Mouse (Mus musculus): Measurements from ENCODE around the gene Bcl2l11.
A peak's percentile ranks its signal among the peaks of the same experiment; 100 is the strongest.
"Not testable (repeated sequence)": the region's sequence is repeated elsewhere in the genome, so short reads cannot be mapped to it uniquely, and the experiment has no call there.

Bcl2l11 gene

GRCm38 (mm10) chr2:128125635-128126470, at the start of gene Bcl2l11:
TSS of gene Bcl2l11 (plus strand) at chr2:128126038.
- peak; percentile 98 for DNase-seq (ENCODE audit: low spot score)

GRCm38 (mm10) chr2:128076936-128077335, 48.9 kb upstream of the Bcl2l11 start:
- DNase-seq (ENCODE audit: low spot score): no peak

GRCm38 (mm10) chr2:128078859-128079258, 47.0 kb upstream of the Bcl2l11 start:
- DNase-seq (ENCODE audit: low spot score): peak; percentile 23

- DNase-seq (ENCODE audit: low spot score): no peak
These were observed 46.5 kb upstream of the Bcl2l11 start for GRCm38 (mm10) chr2:128079316-128079715.

DNA sequence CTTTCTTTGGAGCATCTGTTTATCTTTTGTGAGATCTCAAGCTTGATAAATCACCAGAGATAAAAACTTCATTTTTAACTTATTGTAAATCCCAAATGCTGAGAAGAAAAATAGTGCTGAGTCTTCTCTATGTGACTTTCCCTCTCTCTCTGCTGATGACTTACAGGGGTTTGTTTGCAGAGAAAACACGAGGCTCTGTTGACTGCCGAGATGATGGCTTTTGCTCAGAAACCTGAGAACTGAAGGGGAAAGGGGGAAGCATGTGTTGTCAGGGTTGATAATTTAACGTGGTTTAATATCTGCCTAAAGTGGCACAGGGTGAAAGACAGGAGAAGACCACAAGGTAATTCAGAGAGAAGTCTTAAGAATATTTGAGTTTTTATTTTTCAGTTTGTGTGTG, 42.0 kb upstream of the Bcl2l11 start:
- DNase-seq (ENCODE audit: low spot score): no peak

DNA sequence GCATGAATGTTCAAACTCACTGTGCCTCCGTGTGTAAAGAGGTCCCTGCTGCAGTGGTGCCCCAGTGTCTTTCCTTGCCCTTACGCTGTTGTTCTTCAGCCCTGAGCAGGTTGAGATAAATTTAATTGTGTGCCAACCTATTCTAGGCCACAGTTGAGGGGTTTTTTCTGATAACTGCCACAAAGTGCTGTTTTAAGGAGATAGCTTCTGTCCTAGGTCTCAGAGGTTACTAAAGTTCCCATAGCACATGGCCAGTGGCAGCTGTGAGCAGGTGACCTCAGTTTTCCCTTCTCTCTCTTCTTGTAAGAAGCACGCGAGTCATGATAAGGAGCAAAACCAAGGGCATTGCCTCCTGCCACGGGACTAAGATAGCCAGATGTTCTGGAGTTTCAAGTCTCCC, 41.2 kb upstream of the Bcl2l11 start:
- DNase-seq (ENCODE audit: low spot score): no peak

GRCm38 (mm10) chr2:128085481-128085880, 40.4 kb upstream of the Bcl2l11 start:
- DNase-seq (ENCODE audit: low spot score): no peak

- DNase-seq (ENCODE audit: low spot score): no peak
These were observed 39.4 kb upstream of the Bcl2l11 start for GRCm38 (mm10) chr2:128086301-128086886.

DNA sequence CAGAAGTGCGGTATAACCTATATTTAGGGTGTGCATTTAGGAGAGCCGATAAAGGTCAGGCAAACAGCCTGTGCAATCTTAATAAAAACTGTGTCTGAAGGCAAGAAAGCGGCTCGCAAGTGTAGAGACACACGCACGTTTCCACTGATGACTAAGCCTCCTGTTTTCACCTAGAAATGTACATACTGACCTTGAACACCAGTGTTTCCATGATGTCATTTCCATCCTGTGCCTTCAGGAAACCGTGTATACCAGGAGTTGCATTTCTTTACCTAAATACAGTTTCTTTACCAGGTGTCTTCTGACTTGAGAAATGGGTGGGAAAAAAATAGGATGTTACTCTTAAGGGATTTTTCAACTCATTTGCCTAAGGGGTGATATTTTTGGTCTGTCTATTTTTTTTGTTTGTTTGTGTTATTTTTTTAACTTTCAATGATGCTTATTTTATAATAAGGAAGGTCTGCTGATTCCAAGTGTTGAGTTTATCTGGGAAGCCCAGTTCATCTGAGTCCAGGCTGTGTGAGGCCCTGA, 38.8 kb upstream of the Bcl2l11 start:
- DNase-seq (ENCODE audit: low spot score): no peak

GRCm38 (mm10) chr2:128087798-128088545, 37.9 kb upstream of the Bcl2l11 start:
- DNase-seq (ENCODE audit: low spot score): no peak

DNA sequence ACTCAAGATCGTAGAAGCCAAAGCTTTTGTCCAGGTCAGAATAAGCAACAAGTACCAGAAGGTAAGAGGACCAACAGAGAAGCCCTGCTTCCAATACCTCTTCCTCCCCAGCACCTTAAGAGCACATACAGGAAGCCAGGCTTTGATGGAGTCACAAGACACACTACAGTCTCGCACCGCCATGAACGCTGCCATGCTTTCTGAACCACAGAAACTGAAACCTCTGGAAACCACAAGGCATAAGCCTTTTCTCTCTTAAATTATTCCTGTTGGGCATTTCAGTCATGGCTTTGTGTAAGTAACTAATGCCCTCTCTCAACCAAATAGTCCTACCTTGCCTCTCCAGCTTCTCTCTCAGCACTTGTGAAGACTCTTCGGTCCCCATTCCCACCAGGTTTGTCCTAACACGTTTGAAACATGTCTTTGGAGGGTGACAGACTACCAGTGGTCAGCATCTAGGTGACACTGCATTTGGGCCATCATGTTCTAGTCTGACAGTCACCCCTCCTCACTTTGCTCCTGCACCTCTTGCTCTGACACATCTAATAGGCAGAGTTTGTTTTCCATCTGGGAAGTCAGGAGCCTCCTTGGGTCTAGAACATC, 35.5 kb upstream of the Bcl2l11 start:
- DNase-seq (ENCODE audit: low spot score): no peak

GRCm38 (mm10) chr2:128091431-128092369, 34.1 kb upstream of the Bcl2l11 start:
- DNase-seq (ENCODE audit: low spot score): no peak

GRCm38 (mm10) chr2:128092451-128092850, 33.4 kb upstream of the Bcl2l11 start:
- no peak for DNase-seq (ENCODE audit: low spot score)

DNA sequence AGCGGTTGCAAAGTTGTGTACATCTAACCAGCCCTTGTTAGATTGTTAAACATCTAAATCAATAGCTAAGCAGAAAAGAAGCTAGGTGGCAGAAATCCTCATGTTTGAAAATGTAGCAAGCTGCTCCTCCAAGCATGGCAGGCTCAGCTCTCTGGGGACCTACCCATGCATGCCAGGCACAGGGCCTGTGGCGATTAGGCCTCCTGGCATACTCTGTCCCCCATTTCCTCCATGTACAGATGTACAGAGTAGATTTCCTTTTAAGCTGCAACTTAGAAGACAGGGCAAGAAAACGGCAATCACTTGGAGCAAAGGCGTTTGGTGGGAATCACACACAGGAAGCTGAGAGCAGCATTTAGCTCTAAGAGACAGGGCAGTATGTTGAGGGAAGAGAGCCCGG, 31.6 kb upstream of the Bcl2l11 start:
- no peak for DNase-seq (ENCODE audit: low spot score)

- DNase-seq (ENCODE audit: low spot score): no peak
These were observed 31.2 kb upstream of the Bcl2l11 start for GRCm38 (mm10) chr2:128094602-128095001.

DNA sequence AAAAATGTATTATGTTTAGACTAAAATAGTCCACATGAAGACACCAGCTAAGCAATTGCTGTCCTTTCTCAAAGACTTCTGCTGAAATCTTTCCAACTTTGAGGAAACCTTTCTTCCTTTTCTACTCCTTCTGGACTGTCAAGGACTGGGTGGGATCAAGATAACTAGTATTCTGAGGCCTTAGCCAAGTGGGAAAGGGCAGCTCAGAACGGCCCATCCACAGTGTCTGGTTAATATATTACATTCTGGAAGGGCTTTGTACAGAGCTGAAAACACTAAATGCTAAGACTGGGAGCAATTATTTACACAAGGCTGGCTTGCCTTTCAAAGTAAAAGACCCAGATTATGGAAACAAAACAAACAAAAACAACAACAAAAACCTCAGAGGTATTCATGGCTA, 30.6 kb upstream of the Bcl2l11 start:
- DNase-seq (ENCODE audit: low spot score): no peak

- DNase-seq (ENCODE audit: low spot score): no peak
These were observed 29.8 kb upstream of the Bcl2l11 start for GRCm38 (mm10) chr2:128096070-128096469.

DNA sequence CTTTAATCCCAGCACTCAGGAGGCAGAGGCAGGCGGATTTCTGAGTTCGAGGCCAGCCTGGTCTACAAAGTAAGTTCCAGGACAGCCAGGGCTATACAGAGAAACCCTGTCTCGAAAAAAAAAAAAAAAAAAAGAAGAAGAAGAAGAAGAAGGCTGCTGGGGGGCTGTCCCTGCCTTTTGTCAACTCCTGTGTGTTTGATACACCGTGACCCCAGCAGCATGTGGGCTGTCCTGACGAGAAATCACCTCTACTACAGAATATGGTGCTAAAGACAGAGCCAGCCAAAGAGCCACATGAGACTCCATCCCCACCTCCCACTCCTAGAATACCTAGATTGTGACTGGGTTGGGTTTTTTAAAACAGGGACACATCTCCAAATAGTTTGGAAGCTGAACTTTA, 27.7 kb upstream of the Bcl2l11 start:
- DNase-seq (ENCODE audit: low spot score): not testable (repeated sequence)

GRCm38 (mm10) chr2:128102086-128102485, 23.8 kb upstream of the Bcl2l11 start:
- no peak for DNase-seq (ENCODE audit: low spot score)

GRCm38 (mm10) chr2:128104815-128105214, 21.0 kb upstream of the Bcl2l11 start:
- no peak for DNase-seq (ENCODE audit: low spot score)

- no peak for DNase-seq (ENCODE audit: low spot score)
These were observed 20.2 kb upstream of the Bcl2l11 start for GRCm38 (mm10) chr2:128105651-128106050.
